Mouse (Mus musculus) adrenal gland, postnatal 4 days (tissue): ENCODE results near the gene Fmnl1. TPM values are rescaled to one million over a fixed set of nuclear protein-coding genes. Genes with fewer than 3 reads are reported as not detected.

ENCODE experiments used
- total RNA-seq, 2 experiments: library from RNA; stranded (reverse); gene quantifications; 2 replicates each; pipeline ENCODE4 v1.2.3; 2021

Gene Fmnl1
- total RNA-seq, 2 experiments from 2014 or later: 13.4 to 14.2 TPM

Other genes with a start within 250 kb of the Fmnl1 start
- 10 to 100 TPM; 16.1 to 20.1 TPM for gene Kif18b, start 246.0 kb upstream of the Fmnl1 start, total RNA-seq
- gene C1ql1, start 224.4 kb upstream of the Fmnl1 start, total RNA-seq: 10 to 100 TPM; 52.6 to 56.8 TPM
- gene Nmt1, start 142.9 kb upstream of the Fmnl1 start, total RNA-seq: 10 to 100 TPM; 77.3 to 79.8 TPM
- gene Dcakd, start 142.8 kb upstream of the Fmnl1 start, total RNA-seq: 100 to 1,000 TPM; 114 to 126 TPM
- 1 to 10 TPM; 8.7 to 8.9 TPM for gene Plcd3, start 69.4 kb upstream of the Fmnl1 start, total RNA-seq
- gene Acbd4, start 69.4 kb upstream of the Fmnl1 start, total RNA-seq: 10 to 100 TPM; 58.4 to 64.4 TPM
- gene Hexim1, start 54.9 kb upstream of the Fmnl1 start, total RNA-seq: 10 to 100 TPM; 50.6 to 53.4 TPM
- 10 to 100 TPM; 10.4 to 11.8 TPM for gene Hexim2, start 38.7 kb upstream of the Fmnl1 start, total RNA-seq
- under 1 TPM; 0.45 to 0.70 TPM for gene 1700023F06Rik, start 37.5 kb downstream of the Fmnl1 start, total RNA-seq
- not detected for gene Spata32, start 47.3 kb downstream of the Fmnl1 start, total RNA-seq
- 1 to 10 TPM; 6.9 to 8.0 TPM for gene Map3k14, start 96.4 kb downstream of the Fmnl1 start, total RNA-seq
- gene Arhgap27, start 192.6 kb downstream of the Fmnl1 start, total RNA-seq: 10 to 100 TPM; 21.0 to 22.3 TPM
- gene Plekhm1, start 241.6 kb downstream of the Fmnl1 start, total RNA-seq: 10 to 100 TPM; 18.0 TPM